Mouse (Mus musculus) adrenal gland, adult 2 months (tissue): ENCODE data around the gene Shc4. TPM values are rescaled to one million over a fixed set of nuclear protein-coding genes. Genes with fewer than 3 reads are reported as not detected.

Experiments
- DNase-seq: peaks from one replicate; pipeline ENCODE4 v3.0.0; 2021
- long read RNA-seq: library from polyadenylated mRNA; stranded (forward); transcript quantifications from one replicate; pipeline ENCODE4 v2.0.0, GENCODE M21; 2021
- polyA plus RNA-seq: library from polyadenylated mRNA; depleted of rRNA; stranded (reverse); fragments of >200 nt; gene quantifications from 2 replicates; pipeline ENCODE4 v1.2.3, GENCODE M21; 2012; rRNA removed
- total RNA-seq, 2 experiments: library from RNA; stranded (reverse); gene quantifications; 2 replicates each; pipeline ENCODE4 v1.2.3; 2021

The Shc4 gene
- total RNA-seq (1 to 10 TPM; 2.4 to 3.6 TPM), polyA plus RNA-seq (0.82 and 1.4 TPM in 2 replicates)
- long read RNA-seq, full-length matches to known transcripts, result 2 of 3 reads
- long read RNA-seq, partial matches to known transcripts, result 0 of 3 reads
- long read RNA-seq, other reads (novel, unspliced or antisense), result 1 of 3 reads

GRCm38 (mm10) chr2:125724086-125724430 is at the start of gene Shc4:
Gene Shc4, minus strand, starts transcription at chr2:125724148.
- peak; percentile 74 for DNase-seq

GRCm38 (mm10) chr2:125765029-125765428 is 41.1 kb upstream of the Shc4 start:
- no peak for DNase-seq

GRCm38 (mm10) chr2:125764531-125764930 is 40.6 kb upstream of the Shc4 start:
- DNase-seq, result no peak

GRCm38 (mm10) chr2:125749330-125749729 is 25.4 kb upstream of the Shc4 start:
- no peak for DNase-seq

- DNase-seq, result no peak
Measured at GRCm38 (mm10) chr2:125739338-125739737, 15.4 kb upstream of the Shc4 start.

GRCm38 (mm10) chr2:125738718-125739117 is 14.8 kb upstream of the Shc4 start:
- no peak for DNase-seq

- DNase-seq, result no peak
Measured at GRCm38 (mm10) chr2:125736025-125736343, 12.0 kb upstream of the Shc4 start.

GRCm38 (mm10) chr2:125735333-125736024 is 11.5 kb upstream of the Shc4 start:
- no peak for DNase-seq

GRCm38 (mm10) chr2:125734741-125735140 is 10.8 kb upstream of the Shc4 start:
- DNase-seq, result no peak

GRCm38 (mm10) chr2:125731763-125732560 is 8.0 kb upstream of the Shc4 start:
- DNase-seq, result peak; percentile 97

- no peak for DNase-seq
Measured at GRCm38 (mm10) chr2:125724546-125725114, 682 bp upstream of the Shc4 start.

GRCm38 (mm10) chr2:125723408-125724085 is 401 bp downstream of the Shc4 start:
- DNase-seq, result peak; percentile 74

GRCm38 (mm10) chr2:125723086-125723407 is 901 bp downstream of the Shc4 start:
- DNase-seq, result no peak

GRCm38 (mm10) chr2:125716599-125716998 is 7.3 kb downstream of the Shc4 start:
- DNase-seq, result peak; percentile 61

GRCm38 (mm10) chr2:125706510-125706921 is 17.4 kb downstream of the Shc4 start:
- DNase-seq, result peak; percentile 80

- no peak for DNase-seq
Measured at GRCm38 (mm10) chr2:125704907-125705631, 18.9 kb downstream of the Shc4 start.

- DNase-seq, result no peak
Measured at GRCm38 (mm10) chr2:125702851-125703250, 21.1 kb downstream of the Shc4 start.

GRCm38 (mm10) chr2:125701606-125702005 is 22.3 kb downstream of the Shc4 start:
- peak; percentile 71 for DNase-seq

GRCm38 (mm10) chr2:125696219-125696618 is 27.7 kb downstream of the Shc4 start:
- no peak for DNase-seq

- no peak for DNase-seq
Measured at GRCm38 (mm10) chr2:125694798-125695197, 29.1 kb downstream of the Shc4 start.

- DNase-seq, result no peak
Measured at GRCm38 (mm10) chr2:125692010-125692409, 31.9 kb downstream of the Shc4 start.
